Mouse (Mus musculus) liver, adult 2 months (tissue): ENCODE results near the gene Nbea.

Experiments
- CTCF ChIP-seq: fragments of 200-500 bp; IDR thresholded peaks from 2 replicates; pipeline ENCODE4 v1.5.1; 2011; ENCODE audit warnings: low read depth, low read length, control low read depth
- POLR2A ChIP-seq: fragments of 200-500 bp; IDR thresholded peaks from 2 replicates; pipeline ENCODE4 v1.6.1; 2011; ENCODE audit warnings: low read length, control low read depth; ENCODE audit not compliant: insufficient read depth; ENCODE audit errors: extremely low read depth

DNA sequence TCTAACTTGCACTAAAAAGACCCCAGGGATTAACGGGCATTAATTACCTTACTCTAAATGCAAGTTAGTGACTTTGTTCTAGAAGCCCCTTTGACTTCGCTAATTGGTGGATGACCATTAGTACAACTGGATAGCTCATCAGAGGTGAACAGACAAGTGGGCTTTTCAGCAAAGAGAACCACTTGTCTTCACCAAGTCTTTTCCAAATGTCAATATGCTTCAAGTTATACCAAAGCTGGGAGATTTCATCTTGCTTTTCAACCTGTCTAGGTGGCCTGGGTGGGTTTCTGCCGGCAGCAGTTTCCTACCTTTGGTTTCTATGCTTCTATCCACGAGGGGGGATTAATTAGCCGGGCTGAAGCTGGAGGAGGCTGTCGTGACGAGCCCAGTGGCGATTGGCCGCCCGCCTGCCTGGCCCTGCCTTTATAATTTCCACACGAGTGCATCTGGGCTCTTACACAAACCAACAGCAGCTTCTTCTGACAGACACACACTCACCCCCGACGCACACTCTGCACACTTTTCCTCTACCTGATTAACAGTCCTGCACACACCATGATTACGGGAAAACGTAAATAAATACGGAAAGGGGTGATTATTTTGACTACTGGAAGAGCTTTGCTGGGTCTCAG is 401.3 kb downstream of the Nbea start, which contains the start of gene Mab21l1:
- TF ChIP-seq CTCF (no peak), POLR2A (no peak)
